Mouse (Mus musculus): ENCODE results near the gene Cdk5.

- TF ChIP-seq CTCF (IDR thresholded peaks at IDR 0.05; ENCODE audit: low read depth, low read length), result no peak
- TF ChIP-seq GATA2 (IDR thresholded peaks at IDR 0.05; ENCODE audit: borderline replicate concordance, low read depth, low read length), result no peak
- no peak for TF ChIP-seq TAL1 (conservative IDR thresholded peaks at IDR 0.05; ENCODE audit: low read depth, low read length)
- no peak for TF ChIP-seq POLR2AphosphoS5 (IDR thresholded peaks at IDR 0.05; ENCODE audit: insufficient replicate concordance, low read depth, low read length)
- no peak for TF ChIP-seq GATA1 (IDR thresholded peaks at IDR 0.05; ENCODE audit: borderline replicate concordance, low read length)
Observed at GRCm38 (mm10) chr5:24389658-24390020, 33.7 kb downstream of the Cdk5 start.
